Mouse (Mus musculus): Measurements from ENCODE around the gene Ccdc153.

DNA sequence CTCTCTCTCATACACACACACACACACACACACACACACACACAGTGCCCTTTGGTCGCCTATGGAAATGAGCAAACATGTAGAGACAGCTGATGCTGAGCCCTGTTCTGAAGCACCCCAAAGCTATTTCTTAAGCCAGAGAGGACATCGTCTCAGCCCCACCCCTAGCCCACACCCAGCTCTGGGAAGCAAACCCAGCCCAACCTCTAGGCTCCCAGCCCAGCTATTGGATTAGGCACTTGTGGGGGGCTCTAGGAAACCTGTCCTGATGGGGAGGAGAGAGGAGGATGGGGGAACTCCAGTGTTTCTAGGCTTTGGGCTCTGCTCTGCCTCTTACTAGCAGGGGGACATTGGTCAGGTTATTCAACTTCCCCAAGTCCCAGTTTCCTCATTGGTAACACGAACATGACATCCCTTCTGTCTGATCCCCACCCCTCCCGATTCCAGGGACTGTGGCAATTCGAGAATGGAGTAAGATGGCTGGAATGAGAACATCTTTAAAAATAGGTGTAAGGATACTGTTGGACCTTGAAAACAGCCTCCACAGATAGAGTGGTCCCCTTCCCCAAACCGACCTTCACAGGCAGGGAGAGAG lies 45.9 kb downstream of the Ccdc153 start:
- TF ChIP-seq CTCF (conservative IDR thresholded peaks at IDR 0.05; ENCODE audit: insufficient read depth, insufficient read length, low read depth, low read length) (no peak), POLR2A (IDR thresholded peaks at IDR 0.05; ENCODE audit: low read depth, low read length) (no peak)
